Mouse (Mus musculus) duodenum, adult 2 months (tissue): ENCODE measurements around the gene Ift122. TPM values are rescaled to one million over a fixed set of nuclear protein-coding genes. Genes with fewer than 3 reads are reported as not detected.

ENCODE experiments used
- polyA plus RNA-seq: library from polyadenylated mRNA; depleted of rRNA; stranded (reverse); fragments of >200 nt; gene quantifications from 2 replicates; pipeline ENCODE4 v1.2.3, GENCODE M21; 2012; ENCODE audit warnings: low replicate concordance; rRNA removed

The Ift122 gene
- 2.6 and 3.4 TPM in 2 replicates for polyA plus RNA-seq

GRCm38 (mm10) chr6:115853091-115853813 lies at the start of gene Ift122, which contains the start of gene Mbd4:
Gene Ift122 (plus strand): TSS chr6:115853470.
Gene Mbd4 (minus strand): TSS chr6:115853371.

GRCm38 (mm10) chr6:115808488-115809231 lies 44.6 kb upstream of the Ift122 start, which contains the start of gene Rpl32:
Gene Rpl32 (minus strand): TSS chr6:115808747.

GRCm38 (mm10) chr6:115838161-115838597 lies 15.1 kb upstream of the Ift122 start, which contains the start of gene Efcab12:
Gene Efcab12 (minus strand): TSS chr6:115838412.

GRCm38 (mm10) chr6:115931639-115932038 lies 78.4 kb downstream of the Ift122 start, which contains the start of gene Rho:
Gene Rho (plus strand): TSS chr6:115931748.

GRCm38 (mm10) chr6:115944638-115945037 lies 91.4 kb downstream of the Ift122 start, which contains the start of gene H1foo:
Gene H1foo (plus strand): TSS chr6:115944938.

Other genes starting within 250 kb of the Ift122 start
- gene Raf1, start 176.8 kb upstream of the Ift122 start, polyA plus RNA-seq: 83.9 and 105 TPM in 2 replicates
- 0.60 TPM in 1 of 2 replicates, not detected in the other for gene Tmem40, start 91.1 kb upstream of the Ift122 start, polyA plus RNA-seq
- gene Cand2, start 78.9 kb upstream of the Ift122 start, polyA plus RNA-seq: 1.6 and 3.9 TPM in 2 replicates
- gene Rpl32, start 44.7 kb upstream of the Ift122 start, polyA plus RNA-seq: 92.9 and 128 TPM in 2 replicates
- 0.07 TPM in 1 of 2 replicates, not detected in the other for gene Efcab12, start 15.1 kb upstream of the Ift122 start, polyA plus RNA-seq
- gene Mbd4, start 99 bp upstream of the Ift122 start, polyA plus RNA-seq: 0.17 and 0.47 TPM in 2 replicates
- gene Rho, start 78.3 kb downstream of the Ift122 start, polyA plus RNA-seq: 0.34 and 0.47 TPM in 2 replicates
- not detected in 2 replicates for gene H1foo, start 91.5 kb downstream of the Ift122 start, polyA plus RNA-seq
- 14.4 and 22.1 TPM in 2 replicates for gene Plxnd1, start 141.5 kb downstream of the Ift122 start, polyA plus RNA-seq